Mouse (Mus musculus): Measurements from ENCODE around the gene Rwdd2b. TPM values are rescaled to one million over a fixed set of nuclear protein-coding genes. Genes with fewer than 3 reads are reported as not detected.
A peak's percentile ranks its signal among the peaks of the same experiment; 100 is the strongest.

Rwdd2b gene
- total and polyA plus RNA-seq, 3 experiments = 14.2 to 35.9 (median 35.9) TPM

GRCm38 (mm10) chr16:87454419-87455179 is 14.2 kb upstream of the Rwdd2b start, which contains the start of gene Usp16:
Usp16 (plus strand) TSS chr16:87454703.
- in situ Hi-C loops (cut with MboI; ENCODE audit: low pct_ligation_motif_present, low pct_unique_long_range_greater_than_20kb, low sequenced_read_pairs) (no loop called here), dilution Hi-C loops (cut with MboI; ENCODE audit: extremely low pct_ligation_motif_present, extremely low pct_unique_long_range_greater_than_20kb, low sequenced_read_pairs) (no loop called here)
- Histone ChIP-seq H3K79me2 (replicated peaks; ENCODE audit: control insufficient read depth, extremely low read depth, insufficient read depth, poor library complexity, severe bottlenecking) (peaks cover 40% of the 10 kb centered on the region), H3K9ac (ENCODE audit: insufficient read depth, low read depth) (peak within 1 kb of the TSS; percentile 80), H3K4me1 (ENCODE audit: control insufficient read depth in 1 of 2, insufficient read depth in 2 of 2) (peaks cover 7 to 25% of the 10 kb centered on the region in 2 experiments), H3K27ac (ENCODE audit: insufficient read depth, low read depth) (peak within 1 kb of the TSS; percentile 64), H3K27me3 (replicated peaks) (peaks cover 3% of the 10 kb centered on the region), H3K9me3 (replicated peaks; ENCODE audit: low read length) (no peaks in the 10 kb centered on the region), H3K4me2 (ENCODE audit: insufficient read depth, low read depth, poor library complexity, severe bottlenecking) (peak within 1 kb of the TSS; percentile 95), H3K36me3 (replicated peaks in 1 of 2; ENCODE audit: control insufficient read depth in 1 of 2, insufficient read depth in 1 of 2, low read length in 1 of 2) (peaks cover 6 to 21% of the 10 kb centered on the region in 2 experiments), H3K4me3 (replicated peaks in 1 of 3; ENCODE audit: low read depth in 2 of 3, low read length in 2 of 3, poor library complexity in 1 of 3) (peak within 1 kb of the TSS; percentile 84 to 99 (median 86))
- DNase-seq (ENCODE audit: extremely low read depth) = peak; percentile 95
- TF ChIP-seq CTCF (conservative IDR thresholded peaks at IDR 0.05 in 1 of 2, IDR thresholded peaks at IDR 0.05 in 1 of 2; ENCODE audit: low read depth in 2 of 2, low read length in 2 of 2) (no peak), JUND (conservative IDR thresholded peaks at IDR 0.05; ENCODE audit: low read depth, low read length) (no peak), MEF2A (IDR thresholded peaks at IDR 0.05; ENCODE audit: borderline replicate concordance, low read depth, low read length) (peak; percentile 66), NELFE (IDR thresholded peaks at IDR 0.05; ENCODE audit: low read depth, low read length) (peak; percentile 96), ELF1 (IDR thresholded peaks at IDR 0.05; ENCODE audit: low read depth, low read length) (peak; percentile 94), TBP (conservative IDR thresholded peaks at IDR 0.05; ENCODE audit: low read depth, low read length) (peak; percentile 67), JUN (IDR thresholded peaks at IDR 0.05; ENCODE audit: insufficient read depth, low read depth, low read length) (no peak), ZKSCAN1 (IDR thresholded peaks at IDR 0.05; ENCODE audit: borderline replicate concordance, low read depth, low read length) (no peak; the same call in 1 of the 2 replicates), SIN3A (IDR thresholded peaks at IDR 0.05; ENCODE audit: low read length) (peak; percentile 98), NRF1 (IDR thresholded peaks at IDR 0.05; ENCODE audit: low read depth, low read length) (peak; percentile 60), ETS1 (conservative IDR thresholded peaks at IDR 0.05; ENCODE audit: low read depth, low read length) (peak; percentile 59), USF2 (conservative IDR thresholded peaks at IDR 0.05; ENCODE audit: low read depth, low read length) (peak; percentile 60), E2F4 (IDR thresholded peaks at IDR 0.05; ENCODE audit: insufficient replicate concordance, low read depth, low read length) (no peak), RAD21 (IDR thresholded peaks at IDR 0.05; ENCODE audit: low read depth, low read length) (no peak), MAFK (IDR thresholded peaks at IDR 0.05; ENCODE audit: insufficient replicate concordance, low read length) (no peak), TCF12 (IDR thresholded peaks at IDR 0.05; ENCODE audit: low read depth, low read length) (peak; percentile 92), RCOR1 (conservative IDR thresholded peaks at IDR 0.05; ENCODE audit: low read depth, low read length) (peak; percentile 23; the same call in 1 of the 2 replicates), MAZ (IDR thresholded peaks at IDR 0.05; ENCODE audit: low read depth, low read length) (peak; percentile 92), EP300 (IDR thresholded peaks at IDR 0.05; ENCODE audit: low read length) (no peak), HCFC1 (IDR thresholded peaks at IDR 0.05; ENCODE audit: low read depth, low read length) (peak; percentile 93), USF1 (IDR thresholded peaks at IDR 0.05; ENCODE audit: low read depth, low read length) (peak; percentile 67), ZMIZ1 (IDR thresholded peaks at IDR 0.05; ENCODE audit: low read depth, low read length) (peak; percentile 91), SMC3 (IDR thresholded peaks at IDR 0.05; ENCODE audit: low read depth, low read length) (no peak), KAT2A (IDR thresholded peaks at IDR 0.05; ENCODE audit: insufficient replicate concordance, low read length) (peak; percentile 87; the same call in 1 of the 2 replicates), UBTF (IDR thresholded peaks at IDR 0.05; ENCODE audit: low read depth, low read length) (peak; percentile 57; the same call in 1 of the 2 replicates), ZNF384 (IDR thresholded peaks at IDR 0.05; ENCODE audit: low read depth, low read length) (no peak), BHLHE40 (IDR thresholded peaks at IDR 0.05; ENCODE audit: low read depth, low read length) (peak; percentile 78), MAX (IDR thresholded peaks at IDR 0.05; ENCODE audit: low read length) (peak; percentile 100), PAX5 (IDR thresholded peaks at IDR 0.05; ENCODE audit: low read length) (no peak), CHD2 (IDR thresholded peaks at IDR 0.05; ENCODE audit: low read length) (peak; percentile 56), GABPA (IDR thresholded peaks at IDR 0.05; ENCODE audit: insufficient replicate concordance, low read depth, low read length) (peak; percentile 43; the same call in 1 of the 2 replicates), IRF4 (IDR thresholded peaks at IDR 0.05; ENCODE audit: low read depth, low read length) (peak; percentile 88), CHD1 (IDR thresholded peaks at IDR 0.05; ENCODE audit: low read depth, low read length) (no peak), MYC (IDR thresholded peaks at IDR 0.05; ENCODE audit: low read depth, low read length) (peak; percentile 100), MXI1 (IDR thresholded peaks at IDR 0.05; ENCODE audit: low read depth, low read length) (peak; percentile 97), ZC3H11A (IDR thresholded peaks at IDR 0.05; ENCODE audit: low read depth, low read length) (no peak), POLR2A (IDR thresholded peaks at IDR 0.05; ENCODE audit: low read depth, low read length) (peak; percentile 96), POLR2AphosphoS2 (IDR thresholded peaks at IDR 0.05; ENCODE audit: low read depth, low read length) (peak; percentile 87)

Data from CH12.LX (cell line).